Mouse (Mus musculus): ENCODE results near the gene Ash1l. TPM values are rescaled to one million over a fixed set of nuclear protein-coding genes. Genes with fewer than 3 reads are reported as not detected.

Gene Ash1l
- 5.7 TPM for polyA plus RNA-seq (2015; fragmentation: Illumina TruSeq; extraction: RNeasy Lipid Tissue Mini Kit (QIAGEN cat#74804); ENCODE audit: insufficient read depth, low read depth, low replicate concordance)

DNA sequence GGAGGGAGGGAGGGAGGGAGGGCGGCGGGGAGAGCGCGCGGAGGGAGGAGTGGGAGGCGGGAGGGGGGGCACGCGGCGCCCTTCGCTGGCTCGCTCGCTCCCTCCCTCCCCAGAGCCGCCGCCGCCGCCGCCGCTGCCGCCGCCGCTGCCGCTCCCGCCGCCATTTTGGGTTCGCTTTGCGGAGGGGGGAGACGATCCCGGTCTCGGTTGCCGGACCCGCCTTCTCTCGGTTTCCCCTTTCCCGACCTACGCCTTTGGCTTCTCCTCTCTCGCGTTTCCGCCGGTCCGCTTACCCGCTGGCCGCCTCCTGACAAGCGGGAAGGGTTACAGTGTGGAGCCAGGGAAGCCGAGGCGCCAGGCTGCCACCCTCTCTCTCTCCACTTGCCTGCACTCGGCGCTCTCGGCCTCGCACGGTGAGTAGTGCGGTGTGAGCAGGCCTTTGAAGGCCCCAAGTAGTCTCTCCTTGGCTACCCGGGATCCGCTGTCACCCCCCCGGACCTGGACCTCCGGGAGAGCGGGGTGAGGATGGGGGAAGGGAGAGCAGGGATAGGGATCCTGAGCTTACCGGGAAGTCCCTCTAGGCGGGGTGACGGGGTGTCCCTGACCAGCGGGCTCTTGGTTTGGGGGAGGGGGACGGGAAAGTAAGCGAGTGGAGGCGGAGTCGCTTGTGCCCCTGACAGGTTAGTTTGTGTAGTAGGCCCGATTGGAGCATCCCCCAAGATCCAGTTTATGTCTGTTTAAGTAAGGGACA is at the start of gene Ash1l, which contains the start of gene Dap3:
Gene Ash1l, plus strand, starts transcription at position 47 of the 751 bp plus-strand sequence.
Gene Dap3, minus strand, starts transcription at position 606 of the 751 bp plus-strand sequence.

GRCm38 (mm10) chr3:88913511-88914383 is 36.7 kb upstream of the Ash1l start, which contains the start of gene Msto1:
Gene Msto1, minus strand, starts transcription at chr3:88913999.

DNA sequence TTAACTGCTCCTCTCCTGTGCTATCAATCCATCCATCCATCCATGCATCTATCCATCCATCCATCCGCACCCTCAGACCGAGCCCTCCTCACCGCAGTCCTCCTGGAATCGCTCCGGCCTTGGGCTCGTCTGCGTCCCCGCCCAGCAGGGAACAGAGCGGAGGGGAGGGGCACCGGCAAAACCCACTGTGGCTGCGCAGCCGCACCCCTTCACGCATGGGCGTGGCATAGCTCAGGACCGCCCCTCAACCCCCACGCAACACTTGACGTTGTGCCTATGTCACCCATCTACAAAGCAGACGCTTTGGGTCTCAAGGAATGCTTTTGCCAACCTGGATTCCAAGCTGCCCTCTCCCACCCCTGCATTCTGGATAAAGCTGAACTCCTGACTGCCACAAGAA is 142.8 kb downstream of the Ash1l start, which contains the start of gene Rusc1:
Gene Rusc1, minus strand, starts transcription at position 137 of the 400 bp plus-strand sequence.

DNA sequence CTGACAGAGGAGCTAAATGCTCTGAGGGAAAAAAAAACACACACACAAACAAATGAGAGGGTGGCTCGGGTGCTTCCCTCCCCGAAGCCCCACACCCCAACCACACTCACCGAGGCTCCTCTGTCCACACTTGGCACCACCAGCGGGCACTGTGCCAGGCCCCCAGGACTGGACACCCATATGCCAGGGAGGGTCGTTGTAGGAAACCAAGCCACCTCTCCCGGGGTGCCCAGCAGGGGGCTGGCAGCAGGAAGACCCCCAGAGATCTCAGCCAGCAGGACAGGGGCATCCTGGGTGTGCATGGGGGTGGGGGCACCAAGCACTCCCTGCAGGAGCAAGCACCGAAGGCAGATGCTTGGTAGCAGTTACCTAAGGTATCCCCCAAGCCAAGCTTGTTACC is 150.4 kb downstream of the Ash1l start, which contains the start of gene Gm43738:
Gene Gm43738, minus strand, starts transcription at position 289 of the 400 bp plus-strand sequence.

GRCm38 (mm10) chr3:89101812-89102494 is 151.5 kb downstream of the Ash1l start, which contains the start of gene Fdps:
Gene Fdps, minus strand, starts transcription at chr3:89101959.

Other genes starting within 250 kb of the Ash1l start
- gene Rit1, start 233.8 kb upstream of the Ash1l start, polyA plus RNA-seq (2015; fragmentation: Illumina TruSeq; extraction: RNeasy Lipid Tissue Mini Kit (QIAGEN cat#74804); ENCODE audit: insufficient read depth, low read depth, low replicate concordance): 10.9 TPM
- gene Syt11, start 175.5 kb upstream of the Ash1l start, polyA plus RNA-seq (2015; fragmentation: Illumina TruSeq; extraction: RNeasy Lipid Tissue Mini Kit (QIAGEN cat#74804); ENCODE audit: insufficient read depth, low read depth, low replicate concordance): 3.0 TPM
- gene Gon4l, start 115.4 kb upstream of the Ash1l start, polyA plus RNA-seq (2015; fragmentation: Illumina TruSeq; extraction: RNeasy Lipid Tissue Mini Kit (QIAGEN cat#74804); ENCODE audit: insufficient read depth, low read depth, low replicate concordance): 7.9 TPM
- gene Msto1, start 36.6 kb upstream of the Ash1l start, polyA plus RNA-seq (2015; fragmentation: Illumina TruSeq; extraction: RNeasy Lipid Tissue Mini Kit (QIAGEN cat#74804); ENCODE audit: insufficient read depth, low read depth, low replicate concordance): 4.3 TPM
- gene Dap3, start 559 bp downstream of the Ash1l start, polyA plus RNA-seq (2015; fragmentation: Illumina TruSeq; extraction: RNeasy Lipid Tissue Mini Kit (QIAGEN cat#74804); ENCODE audit: insufficient read depth, low read depth, low replicate concordance): 30.1 TPM
- gene Rusc1, start 142.7 kb downstream of the Ash1l start, polyA plus RNA-seq (2015; fragmentation: Illumina TruSeq; extraction: RNeasy Lipid Tissue Mini Kit (QIAGEN cat#74804); ENCODE audit: insufficient read depth, low read depth, low replicate concordance): 11.2 TPM
- gene Gm43738, start 150.5 kb downstream of the Ash1l start, polyA plus RNA-seq (2015; fragmentation: Illumina TruSeq; extraction: RNeasy Lipid Tissue Mini Kit (QIAGEN cat#74804); ENCODE audit: insufficient read depth, low read depth, low replicate concordance): not detected
- 15.9 TPM for gene Fdps, start 151.3 kb downstream of the Ash1l start, polyA plus RNA-seq (2015; fragmentation: Illumina TruSeq; extraction: RNeasy Lipid Tissue Mini Kit (QIAGEN cat#74804); ENCODE audit: insufficient read depth, low read depth, low replicate concordance)
- gene Pklr, start 185.5 kb downstream of the Ash1l start, polyA plus RNA-seq (2015; fragmentation: Illumina TruSeq; extraction: RNeasy Lipid Tissue Mini Kit (QIAGEN cat#74804); ENCODE audit: insufficient read depth, low read depth, low replicate concordance): 1.7 TPM
- 1.8 TPM for gene Hcn3, start 209.6 kb downstream of the Ash1l start, polyA plus RNA-seq (2015; fragmentation: Illumina TruSeq; extraction: RNeasy Lipid Tissue Mini Kit (QIAGEN cat#74804); ENCODE audit: insufficient read depth, low read depth, low replicate concordance)
- 30.4 TPM for gene Clk2, start 214.2 kb downstream of the Ash1l start, polyA plus RNA-seq (2015; fragmentation: Illumina TruSeq; extraction: RNeasy Lipid Tissue Mini Kit (QIAGEN cat#74804); ENCODE audit: insufficient read depth, low read depth, low replicate concordance)
- 15.8 TPM for gene Scamp3, start 226.9 kb downstream of the Ash1l start, polyA plus RNA-seq (2015; fragmentation: Illumina TruSeq; extraction: RNeasy Lipid Tissue Mini Kit (QIAGEN cat#74804); ENCODE audit: insufficient read depth, low read depth, low replicate concordance)
- 5.7 TPM for gene Fam189b, start 232.5 kb downstream of the Ash1l start, polyA plus RNA-seq (2015; fragmentation: Illumina TruSeq; extraction: RNeasy Lipid Tissue Mini Kit (QIAGEN cat#74804); ENCODE audit: insufficient read depth, low read depth, low replicate concordance)

All from pancreas, adult 10 weeks (tissue).